Mouse (Mus musculus) lung, adult 2 months (tissue): Measurements from ENCODE around the gene Cdh16.

Source experiments
- CTCF ChIP-seq: fragments of 200-500 bp; IDR thresholded peaks from 2 replicates; pipeline ENCODE4 v1.5.1; 2011; ENCODE audit warnings: mild to moderate bottlenecking, low read length, control low read depth; ENCODE audit not compliant: insufficient read depth
- POLR2A ChIP-seq: fragments of 200-500 bp; IDR thresholded peaks from 2 replicates; pipeline ENCODE4 v1.6.1; 2011; ENCODE audit warnings: low read depth, mild to moderate bottlenecking, control low read depth, low read length, borderline replicate concordance; ENCODE audit errors: extremely low read depth

- TF ChIP-seq CTCF, result no peak
- no peak for TF ChIP-seq POLR2A
Observed at GRCm38 (mm10) chr8:104595773-104596536, 28.2 kb downstream of the Cdh16 start.
